Mouse (Mus musculus) brain, embryonic 14.5 days (tissue): ENCODE results near the gene Trmt6. TPM values are rescaled to one million over a fixed set of nuclear protein-coding genes. Genes with fewer than 3 reads are reported as not detected.

Source experiments
- DNase-seq: peaks from one replicate; pipeline ENCODE4 v3.0.0-alpha.2; 2011; ENCODE audit warnings: low read depth
- CTCF ChIP-seq: fragments of 200-500 bp; IDR thresholded peaks from 2 replicates; pipeline ENCODE4 v1.5.1; 2012; ENCODE audit warnings: inconsistent platforms, mild to moderate bottlenecking, moderate library complexity, borderline replicate concordance; ENCODE audit not compliant: insufficient read depth, insufficient read length; ENCODE audit errors: extremely low read depth
- POLR2A ChIP-seq: fragments of 200-500 bp; IDR thresholded peaks from 2 replicates; pipeline ENCODE4 v1.6.1; 2012; ENCODE audit warnings: mild to moderate bottlenecking, inconsistent platforms, borderline replicate concordance; ENCODE audit not compliant: poor library complexity, insufficient read depth, insufficient read length, severe bottlenecking; ENCODE audit errors: extremely low read depth
- polyA plus RNA-seq: library from polyadenylated mRNA; depleted of rRNA; stranded (reverse); fragments of >200 nt; gene quantifications from 2 replicates; pipeline ENCODE4 v1.2.3, GENCODE M21; 2012; rRNA removed

The Trmt6 gene
- polyA plus RNA-seq, 1 experiment = 25.8 TPM

DNA sequence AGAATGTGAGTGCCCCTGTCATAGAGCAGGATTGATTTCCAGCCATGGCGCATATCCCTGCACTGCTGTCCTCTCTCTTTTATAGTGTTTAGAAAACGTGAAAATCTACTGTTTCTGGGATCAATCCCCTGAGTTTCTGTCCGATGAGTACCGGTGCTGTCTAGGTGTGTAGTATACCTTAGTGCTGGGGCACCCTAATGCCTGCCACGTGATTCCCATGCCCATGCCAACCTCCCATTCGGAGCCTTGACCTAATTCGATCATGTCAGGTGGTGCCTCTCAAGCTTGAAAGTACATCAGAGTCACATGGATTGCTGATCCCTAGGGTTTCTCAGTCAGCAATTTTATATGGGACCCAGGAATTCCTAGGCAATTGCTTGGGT is 21.7 kb downstream of the Trmt6 start:
- TF ChIP-seq CTCF (no peak), POLR2A (no peak)
- no peak for DNase-seq

DNA sequence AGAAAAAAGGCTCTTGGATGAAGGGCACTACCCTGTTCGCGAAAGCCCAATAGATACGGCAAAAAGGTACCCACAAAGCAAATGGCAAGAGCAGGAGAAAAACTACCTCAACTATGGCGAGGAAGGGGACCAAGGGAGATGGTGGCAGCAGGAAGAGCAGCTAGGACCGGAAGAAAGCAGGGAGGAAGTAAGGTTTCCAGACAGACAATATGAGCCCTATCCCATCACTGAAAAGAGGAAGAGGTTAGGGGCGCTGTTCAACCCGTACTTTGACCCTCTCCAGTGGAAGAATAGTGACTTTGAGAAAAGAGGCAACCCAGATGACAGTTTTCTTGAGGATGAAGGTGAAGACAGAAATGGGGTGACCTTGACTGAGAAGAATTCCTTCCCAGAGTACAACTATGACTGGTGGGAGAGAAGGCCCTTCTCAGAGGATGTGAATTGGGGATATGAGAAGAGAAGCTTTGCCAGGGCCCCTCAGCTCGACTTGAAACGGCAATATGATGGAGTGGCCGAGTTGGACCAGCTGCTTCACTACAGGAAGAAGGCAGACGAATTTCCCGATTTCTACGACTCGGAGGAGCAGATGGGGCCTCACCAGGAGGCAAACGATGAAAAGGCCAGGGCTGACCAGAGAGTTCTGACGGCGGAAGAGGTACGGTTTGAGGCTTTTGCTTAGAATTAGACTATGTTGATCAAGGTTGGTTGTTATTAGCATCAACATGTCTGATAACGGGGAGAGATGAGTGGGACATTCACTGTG is 22.2 kb downstream of the Trmt6 start:
- DNase-seq = no peak
- no peak for TF ChIP-seq CTCF
- TF ChIP-seq POLR2A = no peak

DNA sequence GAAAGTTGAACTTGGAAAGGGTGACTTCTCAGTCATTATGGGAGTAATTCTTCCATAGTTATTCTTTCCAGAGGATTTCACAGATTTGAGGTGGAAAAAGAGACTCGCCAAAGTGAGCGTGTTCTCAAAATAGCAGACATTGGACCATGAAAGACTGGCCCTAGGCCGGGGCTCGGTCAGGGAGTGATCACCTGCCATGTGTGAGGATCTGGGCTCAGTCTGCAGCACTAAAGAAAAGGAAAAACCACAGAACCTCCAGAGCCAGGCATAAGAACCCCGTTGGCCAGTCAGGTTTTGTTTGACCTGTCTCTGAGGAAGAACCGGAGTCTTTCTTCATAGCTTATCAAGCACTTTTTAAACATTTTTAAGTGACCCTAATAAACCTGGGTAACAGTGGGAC is 31.8 kb downstream of the Trmt6 start:
- TF ChIP-seq POLR2A (no peak), CTCF (no peak)
- DNase-seq = no peak

DNA sequence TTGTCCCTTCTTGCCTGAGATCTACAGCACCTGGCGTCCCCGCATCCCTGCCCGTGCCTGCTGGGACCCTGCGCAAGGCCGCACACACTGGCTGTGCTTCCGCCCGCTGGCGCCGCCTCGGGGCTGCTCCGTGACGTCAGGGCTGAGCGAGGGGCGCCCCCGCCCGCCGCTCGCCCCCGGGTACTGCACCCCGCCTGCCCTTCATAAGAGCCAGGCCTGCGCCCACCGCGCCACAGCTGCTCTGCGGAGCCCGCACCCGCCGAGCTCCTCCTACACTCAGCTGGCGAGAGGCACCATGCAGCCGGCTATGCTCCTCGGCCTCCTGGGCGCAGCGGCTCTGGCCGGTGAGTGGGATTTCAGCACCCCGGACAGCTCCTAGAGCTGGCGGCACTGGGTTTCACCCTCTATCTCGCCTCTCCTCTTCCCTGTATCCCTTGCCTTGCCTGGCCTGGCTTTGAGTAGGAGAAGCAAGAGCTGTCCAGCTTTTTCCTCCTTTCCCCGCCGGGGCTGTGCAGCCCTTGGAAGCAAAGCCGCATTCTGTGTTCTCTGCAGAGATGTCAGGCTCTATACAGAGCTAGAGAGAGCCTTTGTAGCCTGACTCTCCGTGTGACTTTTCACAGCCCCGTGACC is 34.3 kb downstream of the Trmt6 start:
- peak; percentile 94 for DNase-seq
- no peak for TF ChIP-seq CTCF
- peak; percentile 53 for TF ChIP-seq POLR2A

- TF ChIP-seq CTCF (no peak), POLR2A (no peak)
- DNase-seq = no peak
Observed at GRCm38 (mm10) chr2:132780978-132781377, 34.9 kb downstream of the Trmt6 start, which contains the start of gene Chgb. Chgb (plus strand) TSS chr2:132781278.

GRCm38 (mm10) chr2:132770822-132771221 is 45.0 kb downstream of the Trmt6 start:
- no peak for TF ChIP-seq CTCF
- no peak for TF ChIP-seq POLR2A

DNA sequence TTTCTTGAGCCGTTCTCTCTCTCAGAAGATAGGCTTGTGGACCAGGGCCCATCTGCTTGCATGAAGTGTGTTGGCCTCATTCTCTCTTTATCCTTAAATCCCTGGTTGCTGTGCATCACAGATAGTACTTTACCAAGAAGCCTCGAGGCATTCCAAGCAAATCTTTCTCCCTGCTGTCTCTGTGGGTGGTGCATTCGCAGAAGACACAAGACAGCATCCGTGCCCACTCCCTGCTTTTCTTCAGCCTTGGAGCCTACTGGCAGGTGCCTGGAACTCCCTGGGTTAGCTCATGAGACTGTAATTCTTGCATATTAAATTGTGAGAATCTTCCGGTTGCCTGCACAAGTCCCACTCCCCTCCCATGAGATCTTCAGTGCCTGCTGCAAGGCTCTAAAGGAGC is 57.9 kb downstream of the Trmt6 start:
- no peak for DNase-seq
- no peak for TF ChIP-seq CTCF
- no peak for TF ChIP-seq POLR2A

More at GRCm38 (mm10) chr2:132770822-132771221, 45.0 kb downstream of the Trmt6 start:
- DNase-seq = no peak

Other genes starting within 250 kb of the Trmt6 start
- gene Gpcpd1, start 228.3 kb downstream of the Trmt6 start, polyA plus RNA-seq = 51.1 and 57.9 TPM in 2 replicates
- 21.4 and 26.6 TPM in 2 replicates for gene Shld1, start 129.1 kb downstream of the Trmt6 start, polyA plus RNA-seq
- gene Chgb, start 34.8 kb downstream of the Trmt6 start, polyA plus RNA-seq = 18.2 and 44.1 TPM in 2 replicates
- gene Mcm8, start 86 bp upstream of the Trmt6 start, polyA plus RNA-seq = 4.3 and 6.5 TPM in 2 replicates
- 27.0 and 35.7 TPM in 2 replicates for gene Crls1, start 30.6 kb upstream of the Trmt6 start, polyA plus RNA-seq
- 0.11 and 0.21 TPM in 2 replicates for gene Lrrn4, start 64.8 kb upstream of the Trmt6 start, polyA plus RNA-seq
- 0.18 and 0.36 TPM in 2 replicates for gene Fermt1, start 129.9 kb upstream of the Trmt6 start, polyA plus RNA-seq